Mouse (Mus musculus) spleen, adult 2 months (tissue): ENCODE data around the gene Igf2bp1.

ENCODE experiments used
- CTCF ChIP-seq: fragments of 200-500 bp; IDR thresholded peaks from 2 replicates; pipeline ENCODE4 v1.5.1; 2011; ENCODE audit warnings: mild to moderate bottlenecking, inconsistent platforms; ENCODE audit not compliant: insufficient read depth, insufficient read length, insufficient replicate concordance; ENCODE audit errors: extremely low read depth
- POLR2A ChIP-seq: fragments of 200-500 bp; IDR thresholded peaks from 2 replicates; pipeline ENCODE4 v1.6.1; 2011; ENCODE audit warnings: low read depth, low read length, inconsistent platforms

- no peak for TF ChIP-seq CTCF
- TF ChIP-seq POLR2A = no peak
Observed at GRCm38 (mm10) chr11:95990886-95991708, 14.6 kb downstream of the Igf2bp1 start.
